Mouse (Mus musculus) central nervous system, embryonic 11.5 days (tissue): ENCODE measurements around the gene Rpl34. TPM values are rescaled to one million over a fixed set of nuclear protein-coding genes. Genes with fewer than 3 reads are reported as not detected.

ENCODE experiments used
- polyA plus RNA-seq: library from polyadenylated mRNA; depleted of rRNA; stranded (reverse); fragments of >200 nt; gene quantifications from 2 replicates; pipeline ENCODE4 v1.2.3, GENCODE M21; 2012; rRNA removed

The Rpl34 gene
- 1,465 and 2,840 TPM in 2 replicates for polyA plus RNA-seq

DNA sequence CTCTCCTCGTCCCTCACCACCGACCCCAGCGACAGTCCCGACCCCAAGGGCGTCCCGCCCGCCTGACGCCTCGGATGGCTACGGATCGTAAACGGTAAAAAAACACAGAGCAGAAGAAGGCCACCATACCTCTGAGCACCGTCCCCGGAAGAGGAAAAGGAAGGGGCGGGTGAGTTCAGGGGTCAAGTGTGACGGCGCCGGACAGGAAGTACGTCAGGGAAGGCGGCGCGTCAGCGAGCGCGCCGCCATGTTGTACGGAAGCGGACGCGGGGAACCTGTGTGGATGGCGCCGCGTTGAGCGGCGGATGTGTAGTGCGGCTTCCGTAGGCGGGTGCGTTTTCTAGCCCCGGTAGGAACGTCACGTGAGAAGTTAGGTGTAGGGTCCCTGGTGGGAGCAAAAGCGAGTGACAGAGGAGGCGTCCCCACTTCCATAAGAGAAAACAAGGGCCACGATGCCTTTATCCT is at the start of gene Rpl34:
Rpl34 (minus strand) TSS at position 210 of the 465 bp plus-strand sequence.

DNA sequence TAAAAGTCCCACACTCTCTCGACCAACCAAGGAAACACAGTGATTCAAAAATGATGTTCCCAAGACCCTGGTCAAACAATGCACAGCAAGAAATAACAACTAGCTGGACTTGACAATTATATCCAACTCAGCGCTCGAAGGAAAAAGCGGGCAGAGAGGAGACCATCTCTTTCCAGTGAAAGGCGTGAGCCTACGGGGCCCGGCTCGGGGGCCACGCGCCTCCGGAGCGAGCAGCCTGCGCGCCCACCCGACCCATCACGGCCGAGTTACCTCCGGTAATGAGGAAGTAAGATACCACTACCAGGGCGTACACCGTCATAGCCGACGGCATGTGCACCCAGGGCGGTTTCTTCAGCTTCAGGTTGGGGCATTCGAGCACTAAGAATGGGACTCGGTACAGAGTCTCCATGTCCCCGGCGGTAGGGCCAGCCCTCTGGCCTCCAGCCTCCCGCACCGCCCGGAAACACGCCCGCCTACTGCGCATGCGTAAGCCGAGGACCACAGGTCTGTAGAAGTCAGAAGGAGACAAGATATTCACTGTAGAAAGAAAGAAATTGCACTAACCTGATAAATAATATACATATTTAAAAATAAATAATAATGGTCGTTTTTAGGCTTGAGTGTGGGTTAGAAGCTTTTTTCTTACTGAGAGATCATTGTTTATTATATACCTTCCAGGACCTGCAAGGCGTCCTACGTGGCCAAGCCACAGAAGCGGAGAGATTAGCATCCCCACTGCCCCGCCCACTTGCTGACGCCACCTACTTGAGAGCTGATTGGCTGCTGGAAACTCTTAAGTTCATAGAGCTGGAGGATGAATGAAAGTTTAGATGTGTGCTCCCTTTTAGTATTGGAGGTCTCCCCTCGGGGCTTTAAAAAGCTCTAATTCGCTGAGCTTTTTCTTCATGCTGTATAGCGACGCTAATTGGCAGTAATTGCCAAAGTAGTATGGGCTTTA is 21.0 kb downstream of the Rpl34 start, which contains the start of gene Ostc:
Ostc (minus strand) TSS at position 478 of the 958 bp plus-strand sequence.

Other genes starting within 250 kb of the Rpl34 start
- gene Etnppl, start 113.0 kb downstream of the Rpl34 start, polyA plus RNA-seq: not detected in 2 replicates
- 163 and 203 TPM in 2 replicates for gene Ostc, start 21.0 kb downstream of the Rpl34 start, polyA plus RNA-seq